Mouse (Mus musculus) frontal cortex, adult (tissue): Measurements from ENCODE around the gene R3hdm1.

ENCODE experiments used
- ATAC-seq: cut with Nextera tagmentation; 2 replicates; pipeline ENCODE4 v1.9.2; 2017; ENCODE audit warnings: mild to moderate bottlenecking, moderate library complexity, mixed read lengths; ENCODE audit not compliant: low TSS enrichment

R3hdm1 gene

DNA sequence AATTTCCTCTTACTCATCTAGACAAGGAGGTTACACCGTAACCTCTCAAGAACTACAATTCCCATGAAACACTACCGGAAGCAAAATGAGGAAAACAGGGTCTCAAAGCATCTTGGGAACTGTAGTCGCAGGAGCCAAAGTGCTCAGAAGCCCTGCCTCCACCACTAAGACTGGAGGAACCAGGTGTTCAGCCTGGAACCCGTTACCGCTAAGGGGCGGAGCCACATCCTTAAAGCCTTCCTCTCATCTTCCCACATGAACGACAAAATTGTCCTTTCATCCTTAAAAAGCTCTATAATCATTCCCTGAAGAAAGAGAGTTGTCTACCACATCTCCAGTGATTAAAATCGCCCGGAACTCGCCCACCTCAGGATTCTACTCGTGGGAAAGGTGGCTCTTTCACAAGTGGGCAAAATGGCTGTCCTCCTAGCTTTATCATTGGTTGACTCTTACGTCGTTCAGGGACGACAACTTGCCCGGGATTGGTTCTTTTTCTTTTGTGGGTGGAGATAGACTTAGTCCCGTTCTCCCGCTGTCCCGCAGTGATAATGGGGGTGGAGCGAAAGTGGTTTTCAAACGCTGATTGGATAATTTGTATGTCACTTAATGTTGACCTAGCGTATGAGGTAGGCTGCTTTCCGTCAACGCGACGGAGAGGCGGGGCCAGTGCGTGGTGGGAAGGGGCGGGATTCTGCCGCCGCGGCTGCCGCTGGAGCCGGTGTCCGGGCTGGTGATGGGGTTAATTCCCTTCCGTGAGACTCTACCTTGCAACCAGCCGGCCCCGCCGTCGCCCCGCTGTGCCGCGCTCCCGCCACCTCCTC, at the start of gene R3hdm1, which contains the start of gene Zranb3:
R3hdm1 (plus strand) TSS at position 661 of the 821 bp plus-strand sequence.
Zranb3 (minus strand) TSS at position 407 of the 821 bp plus-strand sequence.
- peak; percentile 92 for ATAC-seq

DNA sequence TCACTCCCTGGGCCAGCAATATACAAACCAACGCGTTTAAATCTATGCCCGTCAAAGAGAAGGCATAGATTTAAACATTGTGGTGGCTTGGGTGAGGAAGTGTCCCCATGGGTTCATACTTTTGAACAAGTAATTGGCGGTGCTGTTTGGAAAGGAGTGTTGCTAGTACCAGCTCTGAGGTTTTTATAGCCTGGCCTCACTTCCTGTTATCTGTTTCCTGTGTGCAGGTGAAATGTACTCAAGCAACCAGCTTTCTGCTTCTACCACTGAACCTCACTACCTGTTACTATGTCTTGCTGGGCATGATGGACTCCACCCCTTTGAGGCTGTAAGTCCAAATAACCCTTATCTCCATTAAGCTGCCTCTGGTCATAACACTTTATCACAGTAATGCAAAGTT, 45.8 kb upstream of the R3hdm1 start:
- ATAC-seq: no peak

DNA sequence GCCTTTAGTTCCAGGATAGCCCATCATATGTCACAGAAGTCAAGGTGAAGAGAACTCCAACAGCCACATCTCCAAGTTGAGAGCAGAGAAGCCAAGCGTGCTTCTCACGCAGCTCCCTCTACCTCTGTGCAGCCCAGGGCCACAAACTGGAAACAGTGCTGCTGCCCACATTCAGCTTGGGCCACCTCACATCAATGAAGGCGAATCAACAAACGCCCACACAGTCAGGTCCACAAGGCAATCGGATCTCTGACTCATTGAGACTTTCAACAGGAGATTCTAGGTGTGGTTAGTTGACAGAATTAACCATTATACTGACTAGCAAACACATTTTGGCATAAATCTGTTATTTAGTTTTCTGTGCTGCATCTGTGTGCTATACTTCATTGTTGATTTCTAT, 44.5 kb upstream of the R3hdm1 start:
- ATAC-seq: no peak

DNA sequence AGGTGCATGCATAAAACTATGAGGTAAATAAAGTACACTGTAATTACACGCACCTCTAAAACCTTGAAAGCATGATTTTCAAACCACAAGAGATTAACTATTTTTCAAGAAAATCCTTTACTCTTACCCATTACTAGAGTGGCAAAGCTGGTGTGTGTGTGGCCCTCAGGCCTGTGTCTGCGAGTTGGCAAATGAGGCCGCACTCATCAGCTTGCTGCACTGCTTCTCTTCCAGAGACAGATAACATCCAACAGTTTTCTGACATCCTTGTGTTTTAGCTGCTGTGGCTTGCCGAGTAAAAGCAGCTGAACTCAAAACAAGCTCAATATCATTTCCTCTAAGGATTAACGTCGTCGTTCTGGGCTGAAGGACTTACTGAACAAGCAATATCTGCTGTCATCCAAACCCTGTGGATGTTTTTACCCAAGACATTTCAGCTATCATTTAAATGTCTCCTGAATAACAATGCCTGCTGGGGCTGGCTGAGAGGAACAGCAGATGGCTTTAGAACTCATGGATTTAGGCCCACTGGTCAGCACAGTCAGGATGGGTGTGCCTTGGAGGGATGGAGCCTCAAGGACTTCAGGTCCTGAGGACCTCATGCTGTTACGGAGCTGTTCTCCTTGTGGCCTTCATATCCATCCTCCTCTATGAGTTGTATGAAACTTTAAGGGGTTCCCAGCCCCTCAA, 42.3 kb upstream of the R3hdm1 start:
- ATAC-seq: no peak

DNA sequence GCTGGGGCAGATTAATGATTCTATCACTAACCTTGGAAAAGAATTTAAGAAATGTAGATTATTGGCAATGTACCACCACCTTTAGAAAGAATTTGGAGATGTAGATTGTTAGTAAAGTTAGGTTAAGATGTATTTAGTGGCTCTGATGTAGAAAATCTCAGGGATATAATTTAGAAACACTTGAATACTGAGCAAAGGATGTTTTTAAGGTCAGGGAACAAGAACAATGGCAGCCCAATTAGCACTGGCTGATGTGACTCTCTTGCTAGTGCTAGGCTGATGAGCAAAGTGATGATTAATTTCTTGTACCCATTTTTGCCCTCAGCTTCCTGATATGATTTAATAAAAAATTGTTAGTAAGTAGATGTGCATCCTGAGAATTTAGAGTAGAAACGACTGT, 41.7 kb upstream of the R3hdm1 start:
- ATAC-seq: no peak

DNA sequence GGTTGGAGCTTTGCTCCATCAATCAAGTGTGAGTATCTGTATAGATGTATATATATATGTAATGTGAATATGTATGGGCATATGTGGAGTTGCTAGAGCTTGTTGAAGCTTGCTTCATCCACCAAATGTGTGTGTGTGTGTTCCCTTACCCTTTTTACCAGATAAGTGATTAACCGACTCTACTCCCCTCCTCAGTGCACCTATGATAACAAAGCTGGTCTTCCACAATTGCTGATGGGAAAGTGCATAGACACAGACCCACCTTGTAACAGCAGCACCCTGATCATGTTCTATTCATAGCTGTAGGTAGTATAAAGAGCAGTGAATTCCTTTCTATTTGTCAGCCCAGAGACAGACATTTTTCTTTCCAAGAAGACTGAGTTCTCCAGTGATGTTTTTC, 40.9 kb upstream of the R3hdm1 start:
- no peak for ATAC-seq

DNA sequence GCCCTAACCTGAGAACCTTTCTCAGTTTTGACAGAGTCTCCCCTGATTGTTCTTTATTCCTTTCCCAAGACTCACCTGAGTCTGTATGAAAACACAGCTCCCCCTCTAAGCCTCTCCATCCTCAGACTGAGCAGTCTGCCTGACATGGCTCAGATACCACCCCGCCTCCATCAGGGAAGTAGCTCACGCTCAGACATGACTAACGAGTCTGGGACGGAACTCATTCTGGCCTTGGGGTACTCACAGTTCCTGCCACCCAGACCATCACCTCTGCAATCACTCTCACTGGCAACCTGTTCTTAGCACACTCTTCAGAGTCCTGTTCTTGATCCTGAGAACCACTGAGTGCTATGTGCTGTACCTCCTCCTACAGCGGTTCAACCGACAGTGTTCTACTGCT, 38.4 kb upstream of the R3hdm1 start:
- no peak for ATAC-seq

DNA sequence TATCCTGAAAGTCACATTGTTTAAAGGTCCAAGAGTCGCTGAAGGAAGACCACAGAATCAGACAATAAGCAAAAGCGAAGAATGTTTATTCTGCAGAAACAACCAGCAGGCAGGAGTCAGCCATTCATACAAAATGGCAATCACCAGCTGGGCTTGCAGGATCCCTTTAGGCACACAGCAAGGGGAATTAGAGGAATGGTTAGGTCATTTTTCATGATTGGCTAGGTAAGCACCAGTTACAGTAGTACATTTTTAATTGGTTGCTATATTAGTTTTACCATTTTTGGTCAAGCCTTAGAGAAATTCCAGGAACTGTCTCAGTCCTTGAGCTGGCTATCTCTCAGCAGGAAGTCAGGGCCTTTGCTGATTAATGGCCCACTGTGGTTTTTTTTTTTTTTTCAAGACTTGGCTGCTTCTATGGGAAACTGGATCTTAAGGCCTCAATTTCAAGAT, 34.1 kb upstream of the R3hdm1 start:
- no peak for ATAC-seq

DNA sequence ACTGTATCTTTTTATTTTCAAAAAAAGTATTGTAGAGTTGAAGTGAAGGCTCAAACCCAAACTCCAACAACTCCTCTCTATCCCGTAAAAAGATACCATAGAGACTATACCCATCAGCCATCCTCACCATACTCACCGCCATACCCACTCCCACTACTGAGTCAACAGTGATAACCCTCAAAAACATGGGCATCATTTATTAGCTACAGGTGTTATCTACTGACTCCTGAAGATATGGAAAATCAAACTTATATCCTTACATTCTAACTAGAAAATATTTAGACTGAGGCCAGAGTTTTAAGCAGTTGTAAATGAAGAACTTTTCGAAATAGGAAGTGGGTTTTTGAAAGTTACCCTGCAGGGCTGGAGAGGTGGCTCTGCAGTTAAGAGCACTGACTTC, 33.1 kb upstream of the R3hdm1 start:
- ATAC-seq: no peak

DNA sequence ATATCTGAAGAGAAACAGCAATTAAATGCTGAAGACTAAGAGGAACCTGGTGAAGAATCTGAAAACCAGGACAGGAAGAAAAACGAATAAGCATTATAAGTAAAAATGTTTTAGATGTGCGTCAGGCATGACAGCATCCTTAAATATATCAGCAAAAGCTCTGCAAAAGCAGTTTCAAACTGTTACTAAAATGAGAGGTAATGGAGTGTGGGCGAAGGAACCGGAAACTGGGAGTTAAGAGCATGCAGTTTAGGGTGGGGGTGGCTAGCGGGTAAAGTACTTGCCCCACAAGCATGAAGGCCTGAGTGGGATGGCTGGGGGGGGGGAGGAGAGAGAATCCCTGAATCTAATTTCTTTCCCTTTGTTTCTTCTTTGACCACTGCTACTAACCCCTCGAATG, 30.1 kb upstream of the R3hdm1 start:
- peak; percentile 83 for ATAC-seq

DNA sequence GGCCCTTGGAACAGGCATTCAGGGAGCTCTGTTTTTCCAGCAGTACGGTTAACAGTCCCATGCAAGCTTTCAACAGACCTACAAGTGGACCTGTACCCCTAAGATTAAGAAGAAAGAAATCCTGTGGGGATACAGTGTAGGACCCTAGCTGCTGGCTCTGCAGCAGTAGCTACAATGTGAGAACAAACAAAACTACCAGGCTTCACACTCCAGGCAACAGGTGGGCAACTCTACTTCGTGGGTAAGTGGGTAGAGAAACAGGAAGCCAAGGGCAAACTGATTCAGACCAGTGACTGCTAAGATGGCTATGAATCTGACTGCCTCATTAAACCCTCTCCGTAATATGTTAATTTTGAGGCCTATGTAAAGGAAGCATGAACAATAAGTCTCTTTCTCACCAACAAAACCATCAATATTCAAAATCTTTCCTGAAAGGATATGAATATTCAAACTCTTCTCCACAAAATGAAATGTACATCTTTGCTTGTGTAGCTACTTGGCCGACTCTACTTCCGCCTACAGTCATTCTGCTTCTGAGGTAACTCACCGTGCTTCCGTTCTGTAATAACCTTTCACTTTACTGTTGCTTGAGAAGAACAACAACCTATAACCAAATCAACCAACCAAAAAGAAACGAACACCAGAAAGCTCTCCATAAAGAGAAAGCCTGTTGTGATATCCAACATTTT, 26.2 kb upstream of the R3hdm1 start:
- 0 out of 2 replicates have a peak, but pooled peaks have one; percentile 25 for ATAC-seq

DNA sequence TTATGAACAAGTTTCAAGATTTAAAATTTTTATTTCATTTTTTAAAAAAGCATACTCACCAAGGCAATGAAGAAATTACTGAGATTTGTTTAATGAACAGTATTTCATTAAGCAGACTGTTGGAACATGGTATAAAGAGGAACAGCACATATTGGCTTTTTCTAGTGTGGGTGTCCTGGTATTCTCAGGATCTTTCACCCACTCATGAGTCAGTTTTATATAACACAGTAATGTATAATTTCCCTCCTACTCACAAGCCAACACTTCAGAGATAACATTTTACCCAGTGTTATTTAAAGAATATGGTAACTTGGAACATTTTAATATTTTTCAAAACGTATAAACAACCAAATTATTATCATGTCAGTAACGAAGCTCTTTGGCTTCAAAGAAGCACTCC, 25.3 kb upstream of the R3hdm1 start:
- peak; percentile 58 for ATAC-seq

DNA sequence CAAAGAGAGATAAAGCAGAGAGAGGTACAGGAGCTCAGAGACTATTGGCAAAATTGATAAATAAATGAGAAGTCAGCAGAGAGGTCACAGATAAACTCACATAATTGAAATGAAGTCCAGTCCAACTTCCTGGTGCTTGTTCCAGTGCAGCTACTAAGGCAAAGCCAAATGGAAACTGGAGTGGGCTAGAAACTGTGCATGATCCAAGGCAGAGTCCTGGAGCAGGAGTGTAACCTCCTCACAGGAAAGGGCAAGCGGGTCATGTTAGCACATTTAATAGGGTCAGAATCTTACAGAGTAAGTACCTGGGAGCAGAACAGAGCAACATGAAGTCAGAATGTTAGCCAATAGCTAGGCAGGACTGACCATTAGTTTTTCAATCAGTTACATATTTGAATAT, 24.5 kb upstream of the R3hdm1 start:
- no peak for ATAC-seq

DNA sequence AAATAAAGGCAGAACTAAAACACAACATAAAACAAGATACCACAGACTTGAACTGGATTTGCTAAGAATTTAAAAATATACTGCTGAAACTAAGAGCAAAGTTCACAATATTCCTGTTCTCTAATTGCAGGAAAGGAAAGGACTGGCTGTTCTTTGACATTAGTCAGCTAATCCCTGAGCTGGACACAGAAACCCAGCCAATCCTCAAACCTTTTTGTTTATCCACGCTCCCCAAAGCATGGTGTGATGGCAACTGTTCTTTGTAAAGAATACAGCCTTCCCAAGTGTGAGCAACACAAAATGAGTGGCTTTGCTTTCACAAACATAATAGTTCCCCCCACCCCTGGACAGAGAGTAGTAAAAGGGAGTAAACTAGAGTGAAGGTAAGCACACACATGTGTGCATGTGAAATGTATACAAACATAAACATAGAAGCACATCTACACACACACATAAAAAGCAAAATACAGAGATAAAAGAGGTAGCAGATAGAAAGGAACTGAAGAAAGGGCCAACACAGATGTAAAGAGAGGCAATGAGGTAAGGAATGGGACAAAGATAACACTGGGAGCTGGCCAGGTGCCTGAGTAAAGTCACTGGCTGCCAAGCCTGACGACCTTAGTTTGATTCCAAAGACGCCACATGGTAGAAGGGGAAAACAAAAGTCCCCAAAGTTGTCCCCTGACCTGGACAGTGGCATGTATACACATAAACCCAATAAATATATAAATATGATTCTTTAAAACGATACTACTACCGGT, 22.0 kb upstream of the R3hdm1 start:
- ATAC-seq: no peak

DNA sequence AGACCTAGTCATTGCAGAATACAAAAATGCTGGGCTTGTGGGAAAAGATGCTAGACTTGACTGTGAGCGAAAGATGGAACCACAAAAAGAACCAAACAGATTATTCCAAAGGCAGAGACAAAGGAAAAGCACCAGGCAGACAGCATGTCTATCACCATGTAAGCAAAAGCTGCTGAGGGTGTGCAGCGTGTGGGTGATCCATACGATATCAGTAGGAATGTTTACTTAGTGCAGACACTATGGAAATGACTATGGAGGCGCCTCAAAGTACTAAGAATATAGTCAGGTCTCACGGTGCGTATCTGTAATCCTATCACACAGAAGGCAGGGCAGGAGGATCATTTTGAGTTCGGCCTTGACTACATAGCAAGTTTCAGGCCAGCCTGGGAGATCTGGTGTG, 21.2 kb upstream of the R3hdm1 start:
- peak; percentile 69 for ATAC-seq

DNA sequence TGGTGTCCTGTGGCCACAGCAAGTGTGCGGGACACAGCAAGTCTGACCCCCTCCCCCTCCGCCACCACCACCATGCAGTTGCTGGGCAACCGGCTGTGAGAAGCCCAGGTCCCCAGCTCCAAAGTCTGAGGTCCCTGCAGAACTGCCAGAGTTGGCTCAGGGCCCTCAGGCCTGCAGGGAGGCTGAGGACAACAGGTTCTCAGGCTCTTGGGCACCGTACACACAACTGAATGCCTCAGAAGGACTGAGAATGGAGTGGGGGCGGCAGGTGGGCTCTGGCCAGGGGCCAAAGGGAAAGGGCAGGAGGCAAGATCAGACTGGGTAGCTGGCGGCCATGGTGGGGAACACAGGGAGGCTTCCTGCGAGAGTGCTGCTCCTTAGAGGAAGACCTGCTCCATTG, 20.3 kb upstream of the R3hdm1 start:
- no peak for ATAC-seq

DNA sequence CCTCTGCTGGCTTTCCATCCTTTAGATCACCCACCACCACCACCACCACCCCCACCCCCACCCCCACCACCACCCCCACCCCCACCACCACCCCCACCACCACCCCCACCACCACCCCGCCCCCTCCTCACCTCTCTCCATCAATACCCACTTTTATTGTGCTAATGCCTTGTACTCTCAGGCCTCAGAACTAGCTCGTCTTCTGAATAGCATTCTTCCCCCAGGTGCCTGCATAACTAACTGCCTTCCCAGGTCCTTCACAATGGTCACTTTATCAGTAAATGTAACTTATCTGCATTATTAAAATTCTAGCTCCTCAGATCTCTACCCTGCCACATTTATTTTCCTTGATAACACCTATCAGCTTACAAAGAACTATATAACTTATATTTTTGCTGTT, 8.4 kb upstream of the R3hdm1 start:
- ATAC-seq: no peak

DNA sequence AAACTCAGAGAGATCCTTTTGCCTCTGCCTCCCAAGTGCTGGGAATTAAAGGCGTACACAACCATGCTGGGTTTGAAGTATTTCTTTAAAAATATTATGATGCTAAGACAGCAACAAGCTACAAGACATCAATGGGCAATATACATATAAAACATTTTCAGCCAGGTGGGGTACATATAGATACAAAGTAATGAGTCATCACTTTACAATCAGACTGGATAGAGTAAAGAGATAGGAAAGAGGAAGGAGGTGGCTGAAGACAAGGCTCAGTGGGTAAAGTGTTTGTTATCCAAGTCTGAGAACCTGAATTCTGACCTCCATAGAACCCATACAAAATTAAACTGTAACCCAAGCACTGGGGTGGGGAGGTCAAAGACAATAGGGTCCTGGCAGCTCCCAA, 4.8 kb upstream of the R3hdm1 start:
- no peak for ATAC-seq

DNA sequence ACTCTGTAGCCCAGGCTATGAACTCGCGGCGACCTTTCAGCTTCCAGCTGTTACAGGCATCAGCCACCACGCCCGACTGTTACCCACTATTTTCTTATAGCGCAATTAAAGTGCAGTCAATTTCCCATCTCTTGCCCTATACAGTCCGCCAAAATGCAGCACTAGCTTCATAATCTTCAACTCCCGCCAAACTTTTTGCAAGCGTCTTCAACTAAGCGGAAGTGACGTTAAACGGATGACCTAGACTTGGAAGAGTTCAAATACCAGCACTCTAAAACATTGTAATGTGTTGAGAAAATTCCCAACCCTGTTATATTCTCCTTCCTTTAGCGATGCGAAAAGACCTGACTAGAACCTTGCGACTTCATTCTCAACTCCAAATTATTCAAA, 855 bp upstream of the R3hdm1 start:
- ATAC-seq: peak; percentile 36

DNA sequence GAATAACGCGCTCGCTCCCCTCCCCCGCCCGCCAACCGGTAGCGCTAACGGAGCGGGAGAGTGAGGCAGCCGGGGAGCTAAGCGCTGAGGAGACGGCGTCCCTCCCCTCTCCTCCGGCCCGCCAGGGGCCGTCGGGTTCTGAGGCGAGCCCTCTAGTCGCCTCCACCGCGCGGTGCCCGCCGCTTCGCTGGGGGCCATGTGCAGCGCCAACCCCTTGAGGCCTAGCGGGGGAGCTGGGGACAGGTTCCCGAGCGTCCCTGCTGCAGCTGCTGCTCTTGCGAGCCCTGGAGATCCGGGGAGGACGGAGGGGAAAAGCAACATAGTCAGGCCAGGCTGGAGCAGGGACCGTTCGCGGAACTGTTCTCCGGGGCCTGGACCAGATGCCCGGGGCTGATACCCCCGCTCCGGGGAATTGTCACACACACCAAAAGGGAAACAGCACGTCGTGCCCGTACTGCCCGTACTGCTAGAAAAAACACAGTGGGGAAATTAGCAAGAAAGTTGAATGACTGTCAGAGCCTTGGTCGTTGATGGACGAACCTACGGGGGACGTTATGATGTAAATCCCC, 503 bp downstream of the R3hdm1 start:
- ATAC-seq: no peak

DNA sequence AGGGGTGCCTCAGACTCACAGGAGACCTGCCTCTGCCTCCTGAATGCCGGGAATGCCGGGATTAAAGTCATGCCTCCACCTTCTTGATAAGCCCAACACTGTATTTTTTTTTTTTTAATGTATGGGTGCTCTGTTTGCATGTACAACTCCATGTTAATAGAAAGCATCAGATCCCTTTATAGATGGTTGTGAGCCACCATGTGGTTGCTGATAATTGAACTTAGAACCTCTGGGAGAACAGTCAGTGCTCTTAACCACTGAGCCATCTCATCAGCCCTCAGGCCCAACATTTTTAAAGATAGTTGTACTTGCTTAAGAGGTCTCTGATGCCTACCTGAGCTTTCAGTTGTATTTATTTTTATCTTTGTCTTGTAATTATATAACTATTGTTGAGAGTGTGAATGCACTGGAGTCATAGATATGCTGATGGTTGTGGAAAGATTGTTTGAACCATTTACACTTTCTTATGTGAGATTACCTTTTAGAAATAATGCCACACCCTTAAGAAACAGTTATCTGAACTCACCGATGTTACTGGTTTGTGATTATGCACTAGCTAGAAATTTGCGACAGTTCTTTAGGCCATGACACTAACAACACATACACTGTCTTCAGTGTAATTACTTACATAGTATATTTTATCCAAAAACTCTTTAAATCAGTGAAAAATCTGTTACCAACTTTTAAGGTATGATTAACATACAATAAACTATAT, 18.0 kb downstream of the R3hdm1 start:
- ATAC-seq: no peak
